Mouse (Mus musculus) embryonic fibroblast, embryonic 13.5 days (primary cell): ENCODE results near the gene Atxn7. TPM values are rescaled to one million over a fixed set of nuclear protein-coding genes. Genes with fewer than 3 reads are reported as not detected.

Source experiments
- H3K27ac ChIP-seq: 2 replicates; pipeline ENCODE4 v1.5.1; 2012; ENCODE audit warnings: low read length, control low read depth, inconsistent platforms; ENCODE audit not compliant: insufficient read depth
- H3K4me1 ChIP-seq: 2 replicates; pipeline ENCODE4 v1.6.1; 2011; ENCODE audit warnings: low read length; ENCODE audit not compliant: control insufficient read depth, insufficient read depth
- H3K4me3 ChIP-seq: 2 replicates; pipeline ENCODE4 v1.5.1; 2011; ENCODE audit warnings: mild to moderate bottlenecking, control low read depth, low read length; ENCODE audit not compliant: insufficient read depth
- CTCF ChIP-seq: IDR thresholded peaks from 2 replicates; pipeline ENCODE4 v1.5.1; 2011; ENCODE audit warnings: mild to moderate bottlenecking, control low read depth, low read length, moderate library complexity, borderline replicate concordance; ENCODE audit not compliant: insufficient read depth
- POLR2A ChIP-seq: IDR thresholded peaks from 2 replicates; pipeline ENCODE4 v1.6.1; 2011; ENCODE audit warnings: low read depth, mild to moderate bottlenecking, control low read depth, low read length, moderate library complexity
- polyA plus RNA-seq: library from polyadenylated mRNA; stranded (reverse); fragments of >200 nt; gene quantifications from 2 replicates; pipeline ENCODE4 v1.2.4, GENCODE M21; 2011; ENCODE audit warnings: low read depth; ENCODE audit not compliant: missing spikeins, insufficient read length

Gene Atxn7
- polyA plus RNA-seq, 1 experiment, result 14.2 TPM

DNA sequence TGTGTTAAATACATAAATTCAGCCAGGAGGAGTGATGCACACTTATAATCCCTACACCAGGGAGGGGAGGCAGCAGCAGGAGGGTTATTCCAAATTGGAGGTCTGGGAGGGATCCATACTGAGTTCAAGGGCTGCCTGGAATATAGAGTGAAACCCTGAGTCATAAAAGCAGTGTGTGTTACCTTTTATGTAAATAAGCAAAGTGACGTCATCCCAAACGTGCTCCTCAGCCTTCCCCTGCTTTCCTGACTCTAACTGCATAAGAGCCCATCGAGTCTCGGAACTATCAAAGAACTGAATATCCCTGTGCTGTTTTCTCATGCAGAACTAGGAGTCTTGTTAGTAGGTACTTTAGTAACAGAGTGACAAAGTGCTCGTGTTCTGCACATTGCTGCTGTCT, 102.1 kb downstream of the Atxn7 start:
- H3K27ac ChIP-seq, result no peak overlapping the region
- no peak for TF ChIP-seq CTCF
- no peaks in the 10 kb centered on the region for H3K4me1 ChIP-seq
- no peak overlapping the region for H3K4me3 ChIP-seq

DNA sequence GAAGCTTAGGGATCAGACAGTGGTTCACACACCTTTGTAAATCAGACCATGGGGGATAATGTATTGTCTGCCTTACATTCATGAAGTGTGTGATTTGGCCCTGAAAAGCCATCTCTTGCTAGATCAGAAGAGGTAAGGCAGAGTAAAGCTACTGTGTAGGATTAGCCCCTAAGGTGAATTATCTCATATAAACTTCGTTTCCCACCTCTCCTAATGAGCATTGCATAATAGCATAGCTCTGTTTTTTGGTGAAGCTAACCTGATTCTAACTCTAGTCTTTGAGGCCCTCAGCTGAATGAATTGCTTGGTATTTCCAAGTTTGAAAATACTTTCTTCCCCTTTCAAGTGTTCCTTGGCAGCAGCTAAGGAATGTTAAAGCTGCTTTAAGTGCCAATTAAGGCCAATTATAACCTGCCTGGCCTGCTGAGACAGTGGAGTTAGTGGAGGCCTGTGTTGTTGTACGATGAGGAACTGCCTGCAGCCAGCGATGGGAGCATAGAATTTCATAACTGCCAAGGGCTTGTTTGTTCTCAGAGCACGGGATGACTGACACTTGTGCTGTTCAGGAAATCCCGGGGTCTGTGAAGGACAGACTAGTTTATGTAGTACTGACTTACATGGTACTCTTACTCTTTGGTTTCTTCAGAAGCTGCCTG, 103.4 kb downstream of the Atxn7 start:
- no peak overlapping the region for H3K27ac ChIP-seq
- no peak for TF ChIP-seq CTCF
- TF ChIP-seq POLR2A, result no peak
- no peak overlapping the region for H3K4me3 ChIP-seq
- no peaks in the 10 kb centered on the region for H3K4me1 ChIP-seq

DNA sequence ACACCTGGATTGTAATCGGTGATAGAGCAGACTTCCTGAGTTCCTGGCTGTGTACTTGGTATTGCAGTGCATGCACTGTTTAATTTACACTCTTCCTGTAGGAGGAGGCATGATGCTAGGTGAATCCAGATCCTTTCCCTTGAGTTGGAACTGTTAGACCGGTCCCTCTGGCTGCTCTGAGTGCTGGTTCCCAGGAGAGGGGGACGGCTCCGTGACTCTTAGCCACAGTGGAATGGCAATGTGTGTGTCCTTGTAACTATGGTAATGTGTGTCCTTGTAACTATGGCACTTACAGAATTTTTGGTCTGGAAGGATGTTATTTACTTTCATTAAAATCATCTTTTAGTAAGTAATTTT, 103.9 kb downstream of the Atxn7 start:
- Histone ChIP-seq H3K27ac (no peak overlapping the region), H3K4me3 (no peak overlapping the region), H3K4me1 (no peaks in the 10 kb centered on the region)
- no peak for TF ChIP-seq POLR2A
- TF ChIP-seq CTCF, result no peak

DNA sequence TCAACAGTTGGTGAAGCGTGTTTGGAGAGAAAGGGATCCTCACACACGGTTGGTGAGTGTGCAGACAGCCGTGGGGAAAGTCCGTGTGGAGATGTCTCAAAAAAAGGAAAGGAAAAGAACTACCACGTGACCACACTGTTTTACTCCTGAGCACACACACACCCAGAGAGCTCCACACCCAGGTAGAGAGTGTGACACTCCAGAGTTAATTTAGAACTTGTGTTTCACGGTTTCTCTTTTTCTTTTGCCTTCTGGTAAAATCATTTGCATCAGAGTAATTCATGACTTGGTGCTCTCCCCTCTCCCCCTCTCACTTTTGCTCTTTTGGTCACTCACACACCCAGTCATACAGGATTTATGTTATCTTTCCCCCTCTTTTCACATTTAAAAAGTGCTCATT, 105.0 kb downstream of the Atxn7 start:
- no peak overlapping the region for H3K4me3 ChIP-seq
- no peak for TF ChIP-seq CTCF
- no peak overlapping the region for H3K27ac ChIP-seq
- no peaks in the 10 kb centered on the region for H3K4me1 ChIP-seq

DNA sequence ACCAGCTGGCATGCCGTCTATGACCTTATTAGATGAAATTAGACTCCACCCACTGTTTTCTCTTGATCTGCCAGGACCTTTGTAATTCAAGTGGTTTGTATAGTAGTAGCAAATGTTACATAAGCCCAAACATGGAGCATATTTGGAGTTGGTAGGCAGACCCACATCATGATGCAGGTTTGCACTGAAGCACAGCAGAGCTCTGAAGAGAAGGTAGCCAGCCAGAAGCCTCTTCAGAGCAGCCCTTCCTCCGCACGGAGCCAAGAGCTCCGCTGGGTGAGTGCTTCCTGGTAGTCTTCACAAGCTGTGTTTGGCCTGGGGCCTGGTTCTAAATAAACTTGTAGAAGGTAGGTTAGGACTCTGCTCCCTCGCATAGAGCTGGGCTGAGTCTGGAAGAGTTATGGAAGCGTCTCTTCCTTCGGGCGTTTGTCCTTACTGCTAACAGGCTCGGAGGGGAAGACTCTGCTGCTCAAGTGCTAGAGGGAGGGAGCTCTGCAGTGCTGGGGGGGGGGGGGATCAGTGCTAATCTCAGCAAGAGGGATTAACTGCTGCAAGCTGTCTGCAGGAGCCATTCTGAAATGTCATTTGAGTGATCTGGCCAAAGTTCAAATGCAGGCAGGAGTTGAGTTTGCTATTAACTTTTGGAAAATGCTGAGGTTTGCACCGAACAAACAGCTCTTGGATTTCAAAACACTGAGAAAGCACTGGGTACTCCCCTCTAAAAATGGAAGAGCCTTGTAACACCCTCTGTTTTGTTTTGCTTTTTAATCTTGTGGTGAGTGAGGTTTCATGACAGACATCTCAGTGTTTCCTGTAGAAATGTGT, 106.6 kb downstream of the Atxn7 start:
- H3K4me3 ChIP-seq, result no peak overlapping the region
- no peak overlapping the region for H3K27ac ChIP-seq
- H3K4me1 ChIP-seq, result no peaks in the 10 kb centered on the region
- TF ChIP-seq POLR2A (no peak), CTCF (no peak)

DNA sequence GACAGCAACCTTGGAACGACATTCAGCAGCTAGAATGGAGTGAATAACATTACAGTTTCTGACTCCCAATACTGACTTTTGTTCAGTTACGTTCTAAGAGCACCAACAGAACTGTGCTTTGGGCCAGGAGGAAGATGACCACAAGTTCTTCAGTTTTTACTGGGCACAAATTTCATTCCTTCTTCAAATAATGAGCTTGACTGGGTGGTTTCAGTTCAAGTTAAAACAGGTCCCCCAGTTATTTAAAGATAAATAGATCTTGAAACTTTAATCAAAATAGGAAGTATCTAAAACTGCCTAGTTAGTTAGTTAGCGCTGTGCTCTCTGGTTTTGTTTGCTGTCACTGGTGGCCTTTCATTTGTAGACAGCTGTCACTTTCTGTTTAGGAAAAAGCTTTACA, 107.3 kb downstream of the Atxn7 start:
- Histone ChIP-seq H3K4me3 (no peak overlapping the region), H3K27ac (no peak overlapping the region), H3K4me1 (no peaks in the 10 kb centered on the region)
- TF ChIP-seq POLR2A (no peak), CTCF (no peak)

DNA sequence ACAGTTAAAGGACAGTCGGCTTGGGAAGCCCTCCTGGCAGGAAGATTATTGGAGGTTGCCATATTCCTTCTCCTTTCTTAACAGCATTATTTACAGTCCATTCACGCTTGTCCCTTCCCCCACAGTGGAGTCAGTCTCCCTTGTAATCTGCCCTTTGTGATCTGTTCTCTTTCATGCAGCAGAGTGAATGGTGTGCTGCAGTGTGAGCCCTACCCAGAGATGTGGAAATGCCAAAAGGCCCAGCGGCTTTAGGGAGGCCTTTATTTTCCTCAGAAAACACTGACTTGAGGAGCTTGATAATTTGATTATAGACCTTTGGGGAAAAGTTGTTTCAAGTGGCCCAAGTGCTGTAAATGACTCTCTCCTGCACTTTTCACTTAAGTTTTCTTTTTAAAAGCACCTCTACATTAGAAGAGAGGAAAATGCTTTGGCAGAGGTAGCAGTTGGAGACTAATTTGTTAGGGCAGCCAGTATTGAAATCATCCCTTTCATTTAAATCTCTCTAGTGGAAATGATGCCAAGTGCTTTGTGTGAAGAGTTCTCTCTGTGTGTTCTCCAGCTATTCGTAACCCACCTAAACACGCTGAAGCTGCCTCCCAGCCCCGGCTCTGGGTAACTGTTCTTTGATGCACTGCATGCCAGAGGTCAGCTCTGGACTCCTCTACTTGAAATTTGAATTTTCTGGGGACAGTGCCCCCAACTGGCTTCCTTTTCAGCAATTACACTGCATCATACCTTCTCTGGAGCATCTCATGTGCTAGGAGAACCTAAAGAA, 109.5 kb downstream of the Atxn7 start:
- no peak overlapping the region for H3K27ac ChIP-seq
- no peaks in the 10 kb centered on the region for H3K4me1 ChIP-seq
- no peak overlapping the region for H3K4me3 ChIP-seq
- TF ChIP-seq CTCF (no peak), POLR2A (no peak)

DNA sequence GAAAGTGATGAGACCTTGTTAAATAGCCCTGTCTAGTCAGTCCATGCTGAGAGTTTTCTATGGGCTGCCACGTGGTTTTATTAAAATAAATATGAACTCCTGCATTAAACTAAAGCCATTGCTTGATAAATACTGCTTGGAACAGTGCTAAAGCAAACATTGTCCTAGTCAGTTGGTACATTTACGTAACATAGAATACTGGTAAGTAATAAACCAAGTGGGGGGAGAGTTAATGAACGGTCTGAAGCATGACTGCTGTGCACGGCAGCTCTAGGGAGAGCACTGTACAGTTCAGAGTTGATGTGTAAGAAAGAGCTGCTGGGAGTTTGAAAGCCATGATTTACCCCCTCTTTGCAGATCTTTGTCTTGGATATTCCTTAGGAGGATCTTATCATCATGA, 110.2 kb downstream of the Atxn7 start:
- no peak overlapping the region for H3K4me3 ChIP-seq
- H3K27ac ChIP-seq, result no peak overlapping the region
- no peaks in the 10 kb centered on the region for H3K4me1 ChIP-seq
- TF ChIP-seq CTCF (no peak), POLR2A (no peak)

DNA sequence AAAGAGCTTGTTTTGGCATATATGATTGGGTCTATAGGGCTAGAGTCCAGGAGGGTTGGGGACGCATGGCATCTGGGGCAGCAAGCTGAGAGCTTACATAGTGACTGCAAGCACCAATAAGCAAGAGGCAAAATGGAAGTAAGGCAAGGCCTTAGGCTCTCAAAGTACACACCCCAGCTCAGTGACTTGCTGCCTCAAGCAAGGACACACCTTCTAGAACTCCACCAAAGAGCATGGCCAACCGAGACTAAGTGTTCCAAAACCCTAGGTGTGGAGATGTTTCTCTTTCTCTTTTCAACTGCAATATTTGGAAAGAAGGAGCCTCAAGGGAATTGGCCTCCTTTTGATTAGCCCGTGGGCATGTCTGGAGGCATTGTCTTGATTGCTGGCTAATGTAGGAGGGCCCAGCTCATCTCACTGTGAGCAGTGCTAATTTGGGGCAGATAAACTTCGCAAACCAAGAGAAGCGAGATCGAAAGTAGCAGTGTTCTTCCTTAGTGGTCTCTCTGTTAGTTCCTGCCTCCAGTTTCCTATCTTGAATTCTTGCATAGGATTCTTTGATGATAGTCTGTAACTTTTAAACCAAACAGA, 119.5 kb downstream of the Atxn7 start:
- Histone ChIP-seq H3K27ac (no peak overlapping the region), H3K4me3 (no peak overlapping the region), H3K4me1 (no peaks in the 10 kb centered on the region)
- TF ChIP-seq POLR2A (no peak), CTCF (no peak)
